Mouse (Mus musculus): ENCODE data around the gene Rnf224. TPM values are rescaled to one million over a fixed set of nuclear protein-coding genes. Genes with fewer than 3 reads are reported as not detected.

Gene Rnf224
- polyA plus RNA-seq, 1 experiment from 2014 or later: not detected

GRCm38 (mm10) chr2:25230581-25230980 is 6.0 kb downstream of the Rnf224 start:
- Histone ChIP-seq H3K4me1 (replicated peaks) (peaks cover 40% of the 10 kb centered on the region), H3K27me3 (ENCODE audit: insufficient read depth, poor library complexity, severe bottlenecking) (peaks cover 19% of the 10 kb centered on the region; the same call in 1 of the 2 replicates), H3K9me3 (no peaks in the 10 kb centered on the region), H3K27ac (no peak overlapping the region), H3K4me3 (no peak overlapping the region), H3K36me3 (no peaks in the 10 kb centered on the region)
- WGBS: 93% methylated on average over 7 of the region's 7 CpGs
- DNase-seq (ENCODE audit: low spot score): no peak

- no peak for DNase-seq (ENCODE audit: low spot score)
- no peaks in the 10 kb centered on the region for H3K9me3 ChIP-seq
- H3K36me3 ChIP-seq: no peaks in the 10 kb centered on the region
- H3K4me3 ChIP-seq: no peak overlapping the region
- H3K4me1 ChIP-seq (replicated peaks): peaks cover 45% of the 10 kb centered on the region
- H3K27ac ChIP-seq: 0 out of 2 replicates have a peak overlapping the region, but pooled peaks have one; percentile 83
- H3K27me3 ChIP-seq (ENCODE audit: insufficient read depth, poor library complexity, severe bottlenecking): peaks cover 19% of the 10 kb centered on the region; the same call in 1 of the 2 replicates
- 88% methylated on average over 5 of the region's 5 CpGs for WGBS
These were observed 7.0 kb downstream of the Rnf224 start for GRCm38 (mm10) chr2:25229582-25229981.

GRCm38 (mm10) chr2:25228995-25229530 is 7.5 kb downstream of the Rnf224 start:
- Histone ChIP-seq H3K4me1 (replicated peaks) (peaks cover 45% of the 10 kb centered on the region), H3K9me3 (no peaks in the 10 kb centered on the region), H3K36me3 (no peaks in the 10 kb centered on the region), H3K27ac (peak overlapping the region; percentile 83), H3K27me3 (ENCODE audit: insufficient read depth, poor library complexity, severe bottlenecking) (peaks cover 19% of the 10 kb centered on the region; the same call in 1 of the 2 replicates), H3K4me3 (peak overlapping the region; percentile 43)
- 73% methylated on average over 6 of the region's 6 CpGs for WGBS
- no peak for DNase-seq (ENCODE audit: low spot score)

- DNase-seq (ENCODE audit: low spot score): peak; percentile 85
- Histone ChIP-seq H3K27ac (peak overlapping the region; percentile 83), H3K4me3 (peak overlapping the region; percentile 43), H3K4me1 (replicated peaks) (peaks cover 49% of the 10 kb centered on the region), H3K27me3 (ENCODE audit: insufficient read depth, poor library complexity, severe bottlenecking) (peaks cover 19% of the 10 kb centered on the region; the same call in 1 of the 2 replicates), H3K36me3 (peaks cover 2% of the 10 kb centered on the region), H3K9me3 (no peaks in the 10 kb centered on the region)
- WGBS: under 1% methylated on average over 7 of the region's 7 CpGs
These were observed 8.1 kb downstream of the Rnf224 start for GRCm38 (mm10) chr2:25228431-25228889.

- H3K36me3 ChIP-seq: peaks cover 13% of the 10 kb centered on the region
- WGBS: 90% methylated on average over 4 of the region's 4 CpGs
- H3K9me3 ChIP-seq: no peaks in the 10 kb centered on the region
- H3K27ac ChIP-seq: peak overlapping the region; percentile 64; the same call in 1 of the 2 replicates
- no peak for DNase-seq (ENCODE audit: low spot score)
- H3K27me3 ChIP-seq (ENCODE audit: insufficient read depth, poor library complexity, severe bottlenecking): peaks cover 18% of the 10 kb centered on the region; the same call in 1 of the 2 replicates
- H3K4me1 ChIP-seq (replicated peaks): peaks cover 50% of the 10 kb centered on the region
- no peak overlapping the region for H3K4me3 ChIP-seq
These were observed 9.2 kb downstream of the Rnf224 start for GRCm38 (mm10) chr2:25227406-25227805.

- Histone ChIP-seq H3K4me3 (no peak overlapping the region), H3K27me3 (ENCODE audit: insufficient read depth, poor library complexity, severe bottlenecking) (peaks cover 13% of the 10 kb centered on the region; the same call in 1 of the 2 replicates), H3K27ac (peak overlapping the region; percentile 64), H3K9me3 (no peaks in the 10 kb centered on the region), H3K36me3 (peaks cover 18% of the 10 kb centered on the region), H3K4me1 (replicated peaks) (peaks cover 47% of the 10 kb centered on the region)
- DNase-seq (ENCODE audit: low spot score): no peak
- 83% methylated on average over 5 of the region's 5 CpGs for WGBS
These were observed 9.7 kb downstream of the Rnf224 start for GRCm38 (mm10) chr2:25226864-25227263.

- peaks cover 4% of the 10 kb centered on the region; the same call in 1 of the 2 replicates for H3K27me3 ChIP-seq (ENCODE audit: insufficient read depth, poor library complexity, severe bottlenecking)
- no peaks in the 10 kb centered on the region for H3K9me3 ChIP-seq
- peaks cover 27% of the 10 kb centered on the region for H3K36me3 ChIP-seq
- H3K4me3 ChIP-seq: peak overlapping the region; percentile 90
- H3K4me1 ChIP-seq (replicated peaks): peaks cover 46% of the 10 kb centered on the region
- no peak for DNase-seq (ENCODE audit: low spot score)
- WGBS: 77% methylated on average over 8 of the region's 8 CpGs
- peak overlapping the region; percentile 97 for H3K27ac ChIP-seq
These were observed 10.7 kb downstream of the Rnf224 start for GRCm38 (mm10) chr2:25225811-25226379.

- no peaks in the 10 kb centered on the region for H3K9me3 ChIP-seq
- peak overlapping the region; percentile 97 for H3K27ac ChIP-seq
- WGBS: 3% methylated on average over 41 of the region's 41 CpGs
- H3K4me3 ChIP-seq: peak overlapping the region; percentile 90
- peaks cover 27% of the 10 kb centered on the region for H3K36me3 ChIP-seq
- H3K27me3 ChIP-seq (ENCODE audit: insufficient read depth, poor library complexity, severe bottlenecking): no peaks in the 10 kb centered on the region
- peaks cover 46% of the 10 kb centered on the region for H3K4me1 ChIP-seq (replicated peaks)
- peak; percentile 99 for DNase-seq (ENCODE audit: low spot score)
These were observed 11.5 kb downstream of the Rnf224 start for GRCm38 (mm10) chr2:25224766-25225752.

GRCm38 (mm10) chr2:25224492-25224765 is 12.2 kb downstream of the Rnf224 start, which contains the start of gene Tubb4b:
TSS of gene Tubb4b (minus strand) at chr2:25224702.
- peaks cover 46% of the 10 kb centered on the region for H3K4me1 ChIP-seq (replicated peaks)
- H3K36me3 ChIP-seq: peaks cover 27% of the 10 kb centered on the region
- H3K27ac ChIP-seq: peak within 1 kb of the TSS; percentile 97
- under 1% methylated on average over 17 of the region's 17 CpGs for WGBS
- no peak for DNase-seq (ENCODE audit: low spot score)
- no peaks in the 10 kb centered on the region for H3K9me3 ChIP-seq
- peak within 1 kb of the TSS; percentile 90 for H3K4me3 ChIP-seq
- no peaks in the 10 kb centered on the region for H3K27me3 ChIP-seq (ENCODE audit: insufficient read depth, poor library complexity, severe bottlenecking)

GRCm38 (mm10) chr2:25223681-25224491 is 12.7 kb downstream of the Rnf224 start:
- Histone ChIP-seq H3K36me3 (peaks cover 27% of the 10 kb centered on the region), H3K4me3 (peak overlapping the region; percentile 90), H3K4me1 (replicated peaks) (peaks cover 45% of the 10 kb centered on the region), H3K27ac (peak overlapping the region; percentile 97), H3K9me3 (no peaks in the 10 kb centered on the region), H3K27me3 (ENCODE audit: insufficient read depth, poor library complexity, severe bottlenecking) (no peaks in the 10 kb centered on the region)
- no peak for DNase-seq (ENCODE audit: low spot score)
- 2% methylated on average over 53 of the region's 53 CpGs for WGBS

- Histone ChIP-seq H3K9me3 (no peaks in the 10 kb centered on the region), H3K27ac (no peak overlapping the region), H3K27me3 (ENCODE audit: insufficient read depth, poor library complexity, severe bottlenecking) (no peaks in the 10 kb centered on the region), H3K4me3 (no peak overlapping the region; the same call in 1 of the 2 replicates), H3K36me3 (peaks cover 27% of the 10 kb centered on the region), H3K4me1 (replicated peaks) (peaks cover 33% of the 10 kb centered on the region)
- 73% methylated on average over 5 of the region's 5 CpGs for WGBS
- DNase-seq (ENCODE audit: low spot score): no peak
These were observed 15.2 kb downstream of the Rnf224 start for GRCm38 (mm10) chr2:25221331-25221772.

GRCm38 (mm10) chr2:25218445-25218844 is 18.1 kb downstream of the Rnf224 start, which contains the start of gene Fam166a:
TSS of gene Fam166a (plus strand) at chr2:25218745.
- Histone ChIP-seq H3K4me1 (replicated peaks) (peaks cover 22% of the 10 kb centered on the region), H3K4me3 (no peak within 1 kb of the TSS), H3K9me3 (no peaks in the 10 kb centered on the region), H3K36me3 (peaks cover 25% of the 10 kb centered on the region), H3K27me3 (ENCODE audit: insufficient read depth, poor library complexity, severe bottlenecking) (peaks cover 5% of the 10 kb centered on the region; the same call in 1 of the 2 replicates), H3K27ac (no peak within 1 kb of the TSS)
- no peak for DNase-seq (ENCODE audit: low spot score)
